Mouse (Mus musculus) MEL (cell line): Measurements from ENCODE around the gene Mbtd1. TPM values are rescaled to one million over a fixed set of nuclear protein-coding genes. Genes with fewer than 3 reads are reported as not detected.

Source experiments
- DNase-seq: peaks from one replicate; pipeline ENCODE4 v3.0.0; 2011; ENCODE audit warnings: low read depth, low spot score
- H3K27ac ChIP-seq: 2 replicates; pipeline ENCODE4 v1.5.1; 2012; ENCODE audit warnings: low read depth, mild to moderate bottlenecking, control low read depth, low read length, moderate library complexity; ENCODE audit not compliant: control insufficient read depth
- H3K27me3 ChIP-seq, 2 experiments: fragments of 150-350 bp in 1 of 2; sonication (generic) in 1 of 2; 2 replicates each; pipeline ENCODE4 v1.6.1; 2012; ENCODE audit warnings: low read length in 2 of 2, mild to moderate bottlenecking in 2 of 2, improper control_type of control experiment in 1 of 2, moderate library complexity in 1 of 2; ENCODE audit not compliant: insufficient read depth in 2 of 2, control insufficient read depth in 1 of 2
- H3K36me3 ChIP-seq, 2 experiments: 2 replicates each; pipeline ENCODE4 v1.6.1; 2012 to 2014; ENCODE audit warnings: low read length in 2 of 2, improper control_type of control experiment in 1 of 2, inconsistent platforms in 1 of 2, mild to moderate bottlenecking in 1 of 2; ENCODE audit not compliant: insufficient read depth in 2 of 2, control insufficient read depth in 1 of 2
- H3K4me1 ChIP-seq, 2 experiments: fragments of 150-350 bp in 1 of 2; sonication (generic) in 1 of 2; 2 replicates each; pipeline ENCODE4 v1.6.1; 2012; ENCODE audit warnings: low read length in 2 of 2, improper control_type of control experiment in 1 of 2, mild to moderate bottlenecking in 1 of 2; ENCODE audit not compliant: insufficient read depth in 2 of 2, control insufficient read depth in 1 of 2
- H3K4me3 ChIP-seq, 2 experiments: fragments of 150-350 bp in 1 of 2; sonication (generic) in 1 of 2; 2 replicates each; pipeline ENCODE4 v1.5.1; 2012; ENCODE audit warnings: low read depth in 2 of 2, low read length in 2 of 2, mild to moderate bottlenecking in 2 of 2, moderate library complexity in 2 of 2, control low read depth in 1 of 2, improper control_type of control experiment in 1 of 2; ENCODE audit not compliant: control insufficient read depth in 1 of 2, insufficient read depth in 1 of 2
- H3K79me2 ChIP-seq: 2 replicates; pipeline ENCODE4 v1.6.1; 2012; ENCODE audit warnings: mild to moderate bottlenecking, low read length, moderate library complexity; ENCODE audit not compliant: control insufficient read depth, poor library complexity, insufficient read depth
- H3K9ac ChIP-seq: 2 replicates; pipeline ENCODE4 v1.6.1; 2012; ENCODE audit warnings: low read depth, mild to moderate bottlenecking, control low read depth, low read length, moderate library complexity; ENCODE audit not compliant: control insufficient read depth, poor library complexity, severe bottlenecking
- H3K9me3 ChIP-seq: fragments of 150-350 bp; sonication (generic); replicated peaks from 2 replicates; pipeline ENCODE4 v1.6.1; 2012; ENCODE audit warnings: mild to moderate bottlenecking, low read length, improper control_type of control experiment, moderate library complexity; ENCODE audit not compliant: insufficient read depth
- CHD2 ChIP-seq: IDR thresholded peaks from 2 replicates; pipeline ENCODE4 v1.6.1; 2011; ENCODE audit warnings: low read length, improper control_type of control experiment
- CTCF ChIP-seq, 3 experiments: IDR thresholded peaks in 2 of 3; conservative IDR thresholded peaks in 1 of 3; 2 replicates each; pipeline ENCODE4 v1.5.1; 2011 to 2012; ENCODE audit warnings: low read length in 3 of 3, low read depth in 2 of 3, mild to moderate bottlenecking in 2 of 3, improper control_type of control experiment in 1 of 3, inconsistent platforms in 1 of 3, mixed read lengths in 1 of 3, moderate library complexity in 1 of 3; ENCODE audit not compliant: control insufficient read depth in 1 of 3, insufficient read depth in 1 of 3, poor library complexity in 1 of 3, severe bottlenecking in 1 of 3
- EP300 ChIP-seq, 2 experiments: IDR thresholded peaks; 2 replicates each; pipeline ENCODE4 v1.6.1; 2011; ENCODE audit warnings: improper control_type of control experiment in 2 of 2, low read length in 2 of 2, low read depth in 1 of 2, mild to moderate bottlenecking in 1 of 2
- HCFC1 ChIP-seq: IDR thresholded peaks from 2 replicates; pipeline ENCODE4 v1.6.1; 2012; ENCODE audit warnings: low read depth, mild to moderate bottlenecking, inconsistent platforms, low read length, improper control_type of control experiment, moderate library complexity
- MYB ChIP-seq: IDR thresholded peaks from 2 replicates; pipeline ENCODE4 v1.6.1; 2011; ENCODE audit warnings: mild to moderate bottlenecking, low read depth, low read length, improper control_type of control experiment
- NELFE ChIP-seq: IDR thresholded peaks from 2 replicates; pipeline ENCODE4 v1.6.1; 2011; ENCODE audit warnings: low read depth, low read length, improper control_type of control experiment
- POLR2A ChIP-seq, 2 experiments: IDR thresholded peaks; 2 replicates each; pipeline ENCODE4 v1.6.1; 2011 to 2012; ENCODE audit warnings: low read length in 2 of 2, mild to moderate bottlenecking in 2 of 2, control low read depth in 1 of 2, improper control_type of control experiment in 1 of 2, low read depth in 1 of 2, moderate library complexity in 1 of 2; ENCODE audit not compliant: control insufficient read depth in 1 of 2, insufficient read depth in 1 of 2, poor library complexity in 1 of 2
- POLR2AphosphoS2 ChIP-seq: IDR thresholded peaks from 2 replicates; pipeline ENCODE4 v1.6.1; 2011; ENCODE audit warnings: low read length, improper control_type of control experiment
- POLR2AphosphoS5 ChIP-seq: IDR thresholded peaks from 2 replicates; pipeline ENCODE4 v1.6.1; 2012; ENCODE audit warnings: low read depth, borderline replicate concordance, mild to moderate bottlenecking, inconsistent platforms, low read length, moderate library complexity, mixed read lengths
- RCOR1 ChIP-seq: IDR thresholded peaks from 2 replicates; pipeline ENCODE4 v1.6.1; 2012; ENCODE audit warnings: low read depth, mild to moderate bottlenecking, inconsistent platforms, low read length, improper control_type of control experiment
- TAL1 ChIP-seq: IDR thresholded peaks from 2 replicates; pipeline ENCODE4 v1.6.1; 2012; ENCODE audit warnings: mild to moderate bottlenecking, inconsistent platforms, low read length, moderate library complexity, mixed read lengths
- ZC3H11A ChIP-seq: IDR thresholded peaks from 2 replicates; pipeline ENCODE4 v1.6.1; 2012; ENCODE audit warnings: low read depth, mild to moderate bottlenecking, inconsistent platforms, low read length, improper control_type of control experiment
- polyA plus RNA-seq, 2 experiments: library from polyadenylated mRNA; stranded (reverse) in 1 of 2; unstranded in 1 of 2; fragments of >175 nt in 1 of 2; fragments of >200 nt in 1 of 2; gene quantifications; 2 replicates each; pipeline versions ENCODE4 v1.2.1 to v1.2.4; 2012; ENCODE audit warnings: low replicate concordance in 2 of 2, low read depth in 1 of 2; ENCODE audit not compliant: insufficient read length in 2 of 2, insufficient read depth in 1 of 2, missing spikeins in 1 of 2
- total RNA-seq: library from RNA; depleted of rRNA; stranded (reverse); fragments of 300-350 nt; gene quantifications from 2 replicates; pipeline ENCODE4 v1.2.3, GENCODE M21; 2012

Gene Mbtd1
- total and polyA plus RNA-seq, 3 experiments = 43.0 to 3,192 (median 51.8) TPM

- Histone ChIP-seq H3K4me3 (peak within 1 kb of the TSS; percentile 83 to 98), H3K27me3 (no peaks in the 10 kb centered on the region), H3K9ac (peak within 1 kb of the TSS; percentile 87), H3K4me1 (peaks cover 0 to 33% of the 10 kb centered on the region in 2 experiments; a peak in 3 of 4 replicates), H3K9me3 (no peaks in the 10 kb centered on the region), H3K79me2 (peaks cover 26% of the 10 kb centered on the region), H3K36me3 (peaks cover 14 to 21% of the 10 kb centered on the region in 2 experiments), H3K27ac (peak within 1 kb of the TSS; percentile 83)
- TF ChIP-seq NELFE = 0 out of 2 replicates have a peak, but pooled peaks have one; percentile 6
- 0 out of 2 replicates have a peak, but pooled peaks have one; percentile 5 for TF ChIP-seq RCOR1
- 0 out of 4 replicates have a peak, but pooled peaks of 1 of the 2 experiments have one; percentile 15 for TF ChIP-seq EP300 (IDR thresholded peaks at IDR 0.05; ENCODE audit: low read depth in 1 of 2, low read length in 2 of 2)
- TF ChIP-seq CHD2 = no peak
- DNase-seq = no peak
These were observed 70.5 kb downstream of the Mbtd1 start, which contains the start of gene Nme2 for GRCm38 (mm10) chr11:93956159-93956558. Gene Nme2 (minus strand): TSS chr11:93956259.

DNA sequence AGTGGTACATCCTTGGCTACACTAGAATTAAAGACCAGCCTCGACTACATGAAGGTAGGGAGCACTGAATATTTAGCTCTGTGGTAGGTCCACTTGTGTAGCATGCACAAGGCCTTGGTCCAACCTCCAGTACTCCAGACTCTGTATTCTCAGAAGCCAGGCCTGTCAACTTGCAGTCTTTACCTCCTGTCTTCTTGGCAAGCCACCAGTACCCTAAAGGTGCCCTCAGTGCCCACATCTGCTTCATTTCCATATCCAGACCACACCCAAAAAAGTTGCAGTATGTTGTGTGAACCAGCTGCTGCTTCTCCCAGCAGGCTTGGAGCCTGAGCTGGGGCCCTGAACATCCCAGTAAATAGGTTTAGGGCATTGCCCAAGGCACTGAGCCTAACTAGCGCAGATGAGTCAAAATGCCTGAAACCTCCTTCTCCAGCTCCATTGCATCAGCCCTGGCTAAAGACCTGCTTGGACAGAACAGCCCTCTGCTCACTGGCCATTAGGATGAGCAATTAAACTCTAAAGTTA is 71.4 kb downstream of the Mbtd1 start:
- Histone ChIP-seq H3K27me3 (no peaks in the 10 kb centered on the region), H3K4me3 (no peak overlapping the region), H3K27ac (no peak overlapping the region), H3K79me2 (peaks cover 26% of the 10 kb centered on the region)
- TF ChIP-seq ZC3H11A (no peak), MYB (no peak), POLR2A (IDR thresholded peaks at IDR 0.05; ENCODE audit: control insufficient read depth in 1 of 2, insufficient read depth in 1 of 2, low read depth in 1 of 2, low read length in 2 of 2, poor library complexity in 1 of 2) (no peak; a peak in 1 of 4 replicates), CTCF (IDR thresholded peaks at IDR 0.05 in 2 of 3, conservative IDR thresholded peaks at IDR 0.05 in 1 of 3; ENCODE audit: control insufficient read depth in 1 of 3, insufficient read depth in 1 of 3, low read depth in 2 of 3, low read length in 3 of 3, poor library complexity in 1 of 3, severe bottlenecking in 1 of 3) (no peak), TAL1 (no peak), HCFC1 (no peak), POLR2AphosphoS2 (peak; percentile 58)
- TF ChIP-seq, all 39 proteins: peak for 1
- Histone ChIP-seq H3K36me3 (peaks cover 17 to 20% of the 10 kb centered on the region in 2 experiments), H3K4me1 (peaks cover 0 to 32% of the 10 kb centered on the region in 2 experiments; a peak in 3 of 4 replicates), H3K9ac (no peak overlapping the region), H3K9me3 (no peaks in the 10 kb centered on the region)
- peak; percentile 57 for DNase-seq

DNA sequence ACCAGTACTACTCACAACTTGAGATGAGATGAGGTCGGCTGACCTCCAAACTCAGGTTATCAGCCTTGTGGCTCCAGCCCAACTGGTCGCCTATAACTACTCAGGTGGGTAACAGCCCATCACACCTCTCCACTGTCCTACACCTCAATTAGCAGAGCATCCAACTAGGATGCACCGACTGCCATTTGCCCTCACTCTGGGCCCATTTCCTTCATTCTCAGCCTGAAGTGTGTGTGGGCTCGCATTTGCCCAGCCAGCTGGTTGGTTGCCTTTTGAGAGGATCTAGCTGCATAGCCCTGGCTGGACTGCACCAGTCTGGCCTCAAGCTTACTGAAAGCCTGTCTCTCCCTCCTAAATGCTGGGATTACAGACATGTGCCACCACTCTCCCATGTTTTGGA is 72.1 kb downstream of the Mbtd1 start:
- Histone ChIP-seq H3K36me3 (peaks cover 15 to 23% of the 10 kb centered on the region in 2 experiments), H3K27me3 (no peaks in the 10 kb centered on the region), H3K9me3 (no peaks in the 10 kb centered on the region), H3K4me1 (peaks cover 0 to 26% of the 10 kb centered on the region in 2 experiments; a peak in 3 of 4 replicates), H3K9ac (no peak overlapping the region), H3K27ac (no peak overlapping the region), H3K79me2 (peaks cover 24% of the 10 kb centered on the region), H3K4me3 (no peak overlapping the region)
- TF ChIP-seq POLR2AphosphoS5 (no peak), CTCF (IDR thresholded peaks at IDR 0.05 in 2 of 3, conservative IDR thresholded peaks at IDR 0.05 in 1 of 3; ENCODE audit: control insufficient read depth in 1 of 3, insufficient read depth in 1 of 3, low read depth in 2 of 3, low read length in 3 of 3, poor library complexity in 1 of 3, severe bottlenecking in 1 of 3) (no peak)
- no peak for DNase-seq
